Mouse (Mus musculus) kidney, adult 8-10 months (tissue): ENCODE measurements around the gene Gm11146.

Experiments used
- DNase-seq, 2 experiments: peaks; one replicate each; pipeline ENCODE4 v3.0.0; 2022

Gm11146 gene

GRCm38 (mm10) chr16:77601994-77602393 is at the start of gene Gm11146:
TSS of gene Gm11146 (minus strand) at chr16:77602094.
- DNase-seq: no peak

- DNase-seq: no peak
These were observed 48.7 kb upstream of the Gm11146 start for GRCm38 (mm10) chr16:77650596-77650995.

- DNase-seq: no peak
These were observed 47.1 kb upstream of the Gm11146 start for GRCm38 (mm10) chr16:77649006-77649405.

- no peak for DNase-seq
These were observed 46.3 kb upstream of the Gm11146 start for GRCm38 (mm10) chr16:77648181-77648580.

- DNase-seq: no peak
These were observed 44.3 kb upstream of the Gm11146 start for GRCm38 (mm10) chr16:77646146-77646545.

GRCm38 (mm10) chr16:77644976-77645375 is 43.1 kb upstream of the Gm11146 start:
- DNase-seq: no peak

GRCm38 (mm10) chr16:77643871-77644720 is 42.2 kb upstream of the Gm11146 start:
- peak; percentile 20 to 21 for DNase-seq

- DNase-seq: peak in 1 of 2 experiments; percentile 10
These were observed 41.4 kb upstream of the Gm11146 start for GRCm38 (mm10) chr16:77643036-77643870.

- DNase-seq: no peak
These were observed 34.6 kb upstream of the Gm11146 start for GRCm38 (mm10) chr16:77636497-77636896.

- DNase-seq: peak; percentile 13 to 61
These were observed 30.5 kb upstream of the Gm11146 start for GRCm38 (mm10) chr16:77632315-77632881.

GRCm38 (mm10) chr16:77622681-77623080 is 20.8 kb upstream of the Gm11146 start:
- no peak for DNase-seq

- DNase-seq: no peak
These were observed 687 bp upstream of the Gm11146 start for GRCm38 (mm10) chr16:77602581-77602980.

GRCm38 (mm10) chr16:77598787-77599186 is 3.1 kb downstream of the Gm11146 start:
- no peak for DNase-seq

GRCm38 (mm10) chr16:77596556-77596955 is 5.3 kb downstream of the Gm11146 start:
- DNase-seq: no peak

- DNase-seq: no peak
These were observed 6.2 kb downstream of the Gm11146 start for GRCm38 (mm10) chr16:77595661-77596060.

GRCm38 (mm10) chr16:77594553-77594952 is 7.3 kb downstream of the Gm11146 start:
- peak; percentile 10 to 14 for DNase-seq

- peak; percentile 35 to 63 for DNase-seq
These were observed 8.0 kb downstream of the Gm11146 start for GRCm38 (mm10) chr16:77593828-77594421.

- DNase-seq: no peak
These were observed 8.9 kb downstream of the Gm11146 start for GRCm38 (mm10) chr16:77592986-77593385.

GRCm38 (mm10) chr16:77573036-77573435 is 28.9 kb downstream of the Gm11146 start:
- no peak for DNase-seq

GRCm38 (mm10) chr16:77569457-77569856 is 32.4 kb downstream of the Gm11146 start:
- no peak for DNase-seq

- DNase-seq: no peak
These were observed 33.5 kb downstream of the Gm11146 start for GRCm38 (mm10) chr16:77568384-77568783.

GRCm38 (mm10) chr16:77562852-77563251 is 39.0 kb downstream of the Gm11146 start:
- no peak for DNase-seq
